Mouse (Mus musculus) intestine, embryonic 14.5 days (tissue): ENCODE data around the gene Dnajc5. TPM values are rescaled to one million over a fixed set of nuclear protein-coding genes. Genes with fewer than 3 reads are reported as not detected.

Source experiments
- ATAC-seq: fragments of 200-750 bp; cut with Nextera tagmentation; replicated peaks from 2 replicates; pipeline ENCODE4 v1.8.0; 2017; ENCODE audit warnings: low read depth, moderate number of reproducible peaks, moderate TSS enrichment, moderate library complexity; ENCODE audit not compliant: low FRiP score, low TSS enrichment
- DNase-seq: peaks from one replicate; pipeline ENCODE4 v3.0.0-alpha.2; 2018; ENCODE audit warnings: low spot score
- H3K27ac ChIP-seq: fragments of 300-500 bp; sonication (generic); 2 replicates; pipeline ENCODE4 v1.5.1; 2014; ENCODE audit warnings: low read depth, mild to moderate bottlenecking, control low read depth
- H3K27me3 ChIP-seq: fragments of 300-500 bp; sonication (generic); replicated peaks from 2 replicates; pipeline ENCODE4 v1.6.1; 2014; ENCODE audit warnings: low read length, control low read depth; ENCODE audit not compliant: control insufficient read depth, insufficient read depth
- H3K36me3 ChIP-seq: fragments of 300-500 bp; sonication (generic); 2 replicates; pipeline ENCODE4 v1.6.1; 2014; ENCODE audit warnings: low read length, control low read depth; ENCODE audit not compliant: control insufficient read depth, insufficient read depth
- H3K4me1 ChIP-seq: fragments of 300-500 bp; sonication (generic); replicated peaks from 2 replicates; pipeline ENCODE4 v1.6.1; 2014; ENCODE audit warnings: low read length, control low read depth, mixed read lengths; ENCODE audit not compliant: control insufficient read depth, insufficient read depth
- H3K4me2 ChIP-seq: fragments of 300-500 bp; sonication (generic); 2 replicates; pipeline ENCODE4 v1.6.1; 2014; ENCODE audit warnings: low read length
- H3K4me3 ChIP-seq: fragments of 300-500 bp; sonication (generic); 2 replicates; pipeline ENCODE4 v1.5.1; 2014; ENCODE audit warnings: low read depth, low read length, control low read depth, mixed read lengths
- H3K9ac ChIP-seq: fragments of 300-500 bp; sonication (generic); 2 replicates; pipeline ENCODE4 v1.6.1; 2014; ENCODE audit warnings: mild to moderate bottlenecking, low read length
- H3K9me3 ChIP-seq: fragments of 300-500 bp; sonication (generic); 2 replicates; pipeline ENCODE4 v1.6.1; 2016; ENCODE audit warnings: low read length, control low read depth; ENCODE audit not compliant: control insufficient read depth
- WGBS: fragments of 180-500 bp; shearing (Covaris S2); extraction: QIAGEN DNeasy Blood & Tissue Kit; methylation state at CpG from one replicate; pipeline ENCODE4 v1.1.7; 2014; 5-methylcytosine and 5-hydroxymethylcytosine counted together
- polyA plus RNA-seq: library from polyadenylated mRNA; unstranded; fragments of >200 nt; fragmentation: Nextera tagmentation; extraction: Ambion mirVana; gene quantifications from 2 replicates; pipeline ENCODE4 v1.2.1, GENCODE M21; 2014

The Dnajc5 gene
- polyA plus RNA-seq, 1 experiment from 2014 or later, result 79.8 TPM

- Histone ChIP-seq H3K9me3 (no peaks in the 10 kb centered on the region), H3K4me1 (peaks cover 9% of the 10 kb centered on the region; the same call in 1 of the 2 replicates), H3K9ac (peak overlapping the region; percentile 85), H3K4me2 (peak overlapping the region; percentile 85), H3K27me3 (peaks cover 2% of the 10 kb centered on the region; the same call in 1 of the 2 replicates), H3K4me3 (peak overlapping the region; percentile 95), H3K27ac (peak overlapping the region; percentile 65), H3K36me3 (peaks cover 28% of the 10 kb centered on the region)
- ATAC-seq, result peak; percentile 10; the same call in 1 of the 2 replicates
- WGBS, result 4% methylated on average over 6 of the region's 6 CpGs
- DNase-seq, result no peak
Observed at GRCm38 (mm10) chr2:181593042-181593421, 72.7 kb downstream of the Dnajc5 start.

GRCm38 (mm10) chr2:181593937-181594336, 73.7 kb downstream of the Dnajc5 start:
- no peak for DNase-seq
- no peak overlapping the region for H3K27ac ChIP-seq
- peaks cover 12% of the 10 kb centered on the region; the same call in 1 of the 2 replicates for H3K4me1 ChIP-seq
- no peak overlapping the region for H3K9ac ChIP-seq
- no peak overlapping the region for H3K4me3 ChIP-seq
- no peak overlapping the region for H3K4me2 ChIP-seq
- no peak for ATAC-seq
- peaks cover 19% of the 10 kb centered on the region for H3K36me3 ChIP-seq
- H3K9me3 ChIP-seq, result no peaks in the 10 kb centered on the region
- H3K27me3 ChIP-seq, result peaks cover 4% of the 10 kb centered on the region; the same call in 1 of the 2 replicates

GRCm38 (mm10) chr2:181594946-181595696, 74.8 kb downstream of the Dnajc5 start:
- ATAC-seq, result no peak
- 64% methylated on average over 4 of the region's 4 CpGs for WGBS
- DNase-seq, result no peak

DNA sequence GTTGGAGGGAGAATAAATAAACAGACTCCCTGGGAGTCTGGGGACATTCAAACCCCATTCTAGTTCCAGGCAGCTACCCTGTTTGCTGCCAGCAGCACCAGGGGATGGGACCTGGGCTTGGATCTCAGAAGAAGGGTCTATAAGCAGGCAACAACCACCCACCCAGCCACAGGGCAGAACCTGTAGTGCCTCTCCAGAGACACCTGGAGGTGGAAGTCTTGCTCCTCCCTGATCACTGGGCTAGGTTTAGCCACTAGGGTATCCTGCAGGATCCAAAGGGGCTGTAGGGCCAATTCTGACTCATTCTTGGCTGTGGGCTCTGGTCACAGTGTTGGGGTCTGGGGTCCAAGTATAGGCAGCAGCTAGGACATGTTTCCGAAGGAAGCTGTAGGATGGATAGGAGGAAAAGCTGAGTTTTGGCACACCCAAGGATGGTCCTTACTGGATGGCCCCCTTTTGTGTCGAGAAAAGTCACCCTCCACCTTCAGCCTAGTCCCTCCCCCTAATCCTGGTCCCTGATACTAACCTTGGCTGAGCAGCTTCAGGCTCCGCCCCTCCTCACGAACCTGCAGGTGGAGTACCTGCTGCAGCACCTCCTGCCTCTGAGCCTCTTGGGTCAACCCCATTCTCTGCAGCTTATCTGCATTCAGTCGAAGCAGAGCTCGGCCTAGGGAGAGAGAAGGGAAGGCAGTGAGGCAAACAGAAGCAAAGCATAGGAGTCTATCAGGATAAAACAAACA, 76.1 kb downstream of the Dnajc5 start:
- Histone ChIP-seq H3K9me3 (no peaks in the 10 kb centered on the region), H3K4me3 (no peak overlapping the region), H3K36me3 (no peaks in the 10 kb centered on the region), H3K27me3 (peaks cover 4% of the 10 kb centered on the region; the same call in 1 of the 2 replicates), H3K9ac (no peak overlapping the region), H3K4me1 (peaks cover 13% of the 10 kb centered on the region), H3K4me2 (no peak overlapping the region), H3K27ac (no peak overlapping the region)
- WGBS, result 46% methylated on average over 6 of the region's 6 CpGs
- ATAC-seq (no peak), DNase-seq (no peak)

More at GRCm38 (mm10) chr2:181594946-181595696, 74.8 kb downstream of the Dnajc5 start:
- Histone ChIP-seq H3K9me3 (no peaks in the 10 kb centered on the region), H3K4me1 (peaks cover 12% of the 10 kb centered on the region; the same call in 1 of the 2 replicates), H3K36me3 (peaks cover 7% of the 10 kb centered on the region), H3K27me3 (peaks cover 4% of the 10 kb centered on the region; the same call in 1 of the 2 replicates), H3K9ac (no peak overlapping the region), H3K4me2 (no peak overlapping the region), H3K4me3 (no peak overlapping the region), H3K27ac (no peak overlapping the region)

DNA sequence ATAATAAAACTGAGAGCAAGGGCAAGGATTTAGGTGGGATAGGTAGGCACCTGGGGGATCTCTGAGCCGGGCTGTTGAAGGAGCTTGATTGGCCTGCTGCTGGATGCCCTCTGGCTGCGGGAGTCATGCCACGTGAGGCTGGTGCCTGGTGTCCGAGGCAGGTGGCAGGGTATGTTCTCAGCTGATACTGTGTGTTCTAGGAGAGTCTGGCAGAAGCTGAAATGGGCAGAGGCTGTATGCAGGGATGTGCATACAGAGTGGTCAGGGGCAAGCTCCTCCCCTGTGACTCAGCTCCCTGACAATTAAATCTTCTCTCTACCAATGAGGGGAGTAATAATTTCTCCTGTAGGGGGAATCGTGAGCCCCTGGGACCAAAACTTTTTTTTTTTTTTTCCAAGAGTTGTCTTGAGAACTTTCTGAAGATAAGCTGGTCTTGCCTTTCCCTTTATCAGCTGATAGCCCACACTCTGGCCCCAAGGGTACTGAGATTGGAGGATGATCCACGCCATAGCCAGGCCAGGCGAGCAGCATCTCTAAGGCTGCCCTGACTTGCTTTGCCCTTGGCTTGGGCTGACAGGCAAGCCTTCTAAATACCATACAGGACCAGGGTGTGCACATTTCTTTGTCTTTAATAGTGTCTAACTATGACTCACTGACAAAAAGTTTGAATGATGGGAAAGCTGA, 77.2 kb downstream of the Dnajc5 start:
- peaks cover 19% of the 10 kb centered on the region for H3K4me1 ChIP-seq
- H3K27ac ChIP-seq, result no peak overlapping the region
- DNase-seq (no peak), ATAC-seq (no peak)
- no peaks in the 10 kb centered on the region for H3K9me3 ChIP-seq
- H3K4me3 ChIP-seq, result no peak overlapping the region
- no peak overlapping the region for H3K9ac ChIP-seq
- H3K4me2 ChIP-seq, result peak overlapping the region; percentile 62; the same call in 1 of the 2 replicates
- H3K36me3 ChIP-seq, result no peaks in the 10 kb centered on the region
- H3K27me3 ChIP-seq, result peaks cover 4% of the 10 kb centered on the region; the same call in 1 of the 2 replicates
- WGBS, result 74% methylated on average over 7 of the region's 7 CpGs

GRCm38 (mm10) chr2:181598454-181599351, 78.4 kb downstream of the Dnajc5 start, which contains the start of gene Samd10:
Samd10 (minus strand) TSS chr2:181599212.
- peak; percentile 78 for DNase-seq
- peak; percentile 41 for ATAC-seq
- Histone ChIP-seq H3K4me3 (peak within 1 kb of the TSS; percentile 49), H3K4me2 (peak within 1 kb of the TSS; percentile 62), H3K27ac (peak within 1 kb of the TSS; percentile 68), H3K36me3 (no peaks in the 10 kb centered on the region), H3K9me3 (no peaks in the 10 kb centered on the region), H3K9ac (peak within 1 kb of the TSS; percentile 56), H3K27me3 (peaks cover 4% of the 10 kb centered on the region; the same call in 1 of the 2 replicates), H3K4me1 (peaks cover 23% of the 10 kb centered on the region)
- WGBS, result 3% methylated on average over 71 of the region's 71 CpGs

- no peak overlapping the region for H3K27ac ChIP-seq
- H3K4me1 ChIP-seq, result peaks cover 23% of the 10 kb centered on the region
- peak overlapping the region; percentile 87 for H3K9ac ChIP-seq
- peaks cover 4% of the 10 kb centered on the region; the same call in 1 of the 2 replicates for H3K27me3 ChIP-seq
- H3K9me3 ChIP-seq, result no peaks in the 10 kb centered on the region
- DNase-seq (no peak), ATAC-seq (no peak)
- 66% methylated on average over 6 of the region's 6 CpGs for WGBS
- no peaks in the 10 kb centered on the region for H3K36me3 ChIP-seq
- peak overlapping the region; percentile 93 for H3K4me3 ChIP-seq
- peak overlapping the region; percentile 90 for H3K4me2 ChIP-seq
Observed at GRCm38 (mm10) chr2:181600226-181600758, 80.0 kb downstream of the Dnajc5 start.
